Mouse (Mus musculus) subcutaneous adipose tissue, adult 2 months (tissue): ENCODE measurements around the gene Fam129c. TPM values are rescaled to one million over a fixed set of nuclear protein-coding genes. Genes with fewer than 3 reads are reported as not detected.

Experiments
- polyA plus RNA-seq: library from polyadenylated mRNA; depleted of rRNA; stranded (reverse); fragments of >200 nt; gene quantifications from 2 replicates; pipeline ENCODE4 v1.2.3, GENCODE M21; 2012; ENCODE audit warnings: low replicate concordance; rRNA removed

Fam129c gene
- polyA plus RNA-seq: 5.0 and 6.6 TPM in 2 replicates

DNA sequence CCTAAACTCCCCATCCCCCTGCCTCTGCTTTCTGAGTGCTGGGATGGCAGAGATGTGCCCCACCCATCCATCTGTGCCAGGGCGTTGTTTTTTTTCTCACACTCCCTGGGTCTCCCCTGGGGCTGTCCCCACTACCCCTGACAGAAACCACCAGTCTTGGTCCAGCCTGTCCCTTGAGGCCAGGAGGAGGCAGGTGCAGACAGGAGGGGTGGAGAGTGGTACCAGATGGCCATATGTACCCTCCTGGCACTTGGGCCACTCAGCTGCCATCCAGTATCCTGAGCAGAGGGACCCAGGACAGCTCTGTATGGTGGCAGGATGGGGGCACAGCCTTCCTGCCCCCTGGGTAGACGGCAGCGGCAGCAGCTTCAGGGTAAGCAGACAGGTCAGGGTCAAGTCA, at the start of gene Fam129c:
Gene Fam129c, plus strand, starts transcription at position 198 of the 400 bp plus-strand sequence.

DNA sequence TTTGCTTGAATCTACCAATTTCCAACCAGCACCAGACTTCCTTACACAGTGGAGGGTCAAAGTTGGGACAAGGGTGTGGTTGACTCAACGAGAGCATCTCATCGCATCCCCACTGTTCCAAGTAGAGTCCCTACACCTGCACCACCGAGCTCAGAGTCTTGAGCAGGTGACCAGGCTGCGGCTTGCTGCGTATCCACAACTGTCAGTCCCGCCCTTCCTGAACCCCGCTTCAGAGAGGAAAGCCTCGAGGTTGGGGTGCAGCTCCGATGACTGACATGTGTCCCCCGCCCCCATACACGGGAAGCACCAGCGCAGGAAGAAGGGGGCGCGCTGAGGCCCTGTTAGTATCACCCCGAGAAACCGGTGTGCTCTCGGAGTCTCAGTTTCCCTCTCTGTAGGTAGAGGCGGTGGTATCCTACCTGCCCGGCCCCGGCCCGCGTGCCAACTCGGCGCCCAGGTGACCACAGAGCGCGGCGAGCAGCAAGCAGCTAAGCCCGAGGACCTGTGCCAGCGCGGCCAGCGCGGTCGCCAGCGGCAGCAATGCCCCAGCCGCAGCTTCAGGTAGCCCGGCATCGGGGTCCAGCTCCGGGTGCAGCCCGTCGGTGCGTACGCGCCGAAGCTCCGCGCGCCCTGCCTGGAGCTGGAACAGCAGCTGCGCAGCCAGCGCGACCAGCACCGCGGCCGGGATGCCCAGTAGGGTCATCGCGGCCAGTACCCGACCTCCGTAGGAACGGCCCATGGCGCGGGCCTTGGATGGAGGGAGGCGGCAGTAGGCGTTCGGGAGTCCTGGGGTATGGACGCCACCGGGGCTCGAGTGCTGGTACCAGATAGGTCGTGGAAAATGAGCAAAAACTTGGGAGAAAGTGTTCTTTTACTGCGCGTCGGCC, 39.1 kb upstream of the Fam129c start, which contains the start of gene Tmem221:
Gene Tmem221, minus strand, starts transcription at position 801 of the 887 bp plus-strand sequence.

DNA sequence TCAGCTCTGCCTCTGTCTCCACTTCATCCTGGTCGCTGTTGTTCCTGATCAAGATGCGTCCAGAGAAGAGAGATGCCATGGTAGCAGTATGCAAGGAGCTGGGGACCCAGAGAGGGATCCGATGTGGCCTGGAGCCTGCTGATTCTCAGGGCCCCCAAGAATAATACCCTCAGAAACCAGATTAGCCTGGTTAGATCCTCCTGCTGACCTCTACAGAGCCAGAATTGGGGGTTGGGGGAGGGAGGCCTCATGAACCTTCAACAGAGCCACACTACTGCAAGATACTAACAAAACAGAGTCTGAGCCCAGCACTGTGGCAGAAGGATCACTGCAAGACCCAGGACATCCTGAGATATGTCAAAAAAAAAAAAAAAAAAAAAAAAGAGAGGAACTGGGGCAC, 30.9 kb upstream of the Fam129c start, which contains the start of gene Nxnl1:
Gene Nxnl1, minus strand, starts transcription at position 101 of the 400 bp plus-strand sequence.

DNA sequence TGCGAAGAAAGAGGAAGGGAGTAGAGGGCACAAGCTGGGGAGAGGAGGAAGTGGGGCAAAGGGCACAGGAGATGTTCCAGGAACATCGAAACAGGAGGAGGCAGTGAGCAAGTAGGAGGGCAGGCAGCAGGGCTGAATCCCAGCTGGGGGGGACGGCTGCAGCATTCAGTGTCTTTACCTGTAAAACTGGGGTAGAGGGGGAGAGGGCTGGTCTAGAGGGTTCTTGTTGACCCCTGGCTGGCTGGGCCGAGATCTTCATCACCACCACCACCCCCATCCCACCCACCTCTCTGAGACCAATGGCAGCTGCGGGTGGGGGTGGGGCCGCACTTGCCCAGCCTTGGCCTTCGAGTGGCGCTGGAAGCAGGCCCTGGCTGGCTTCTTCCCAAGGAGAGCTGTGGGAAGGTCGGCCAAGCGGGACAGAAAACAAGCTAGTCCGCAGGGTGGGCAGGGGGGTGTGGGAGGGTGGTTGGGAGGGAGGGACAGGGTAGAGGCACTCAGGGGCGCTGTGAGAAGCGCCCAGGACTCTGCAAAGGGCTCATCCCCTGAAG, 29.0 kb upstream of the Fam129c start, which contains the start of gene Slc27a1:
Gene Slc27a1, plus strand, starts transcription at position 496 of the 551 bp plus-strand sequence.

DNA sequence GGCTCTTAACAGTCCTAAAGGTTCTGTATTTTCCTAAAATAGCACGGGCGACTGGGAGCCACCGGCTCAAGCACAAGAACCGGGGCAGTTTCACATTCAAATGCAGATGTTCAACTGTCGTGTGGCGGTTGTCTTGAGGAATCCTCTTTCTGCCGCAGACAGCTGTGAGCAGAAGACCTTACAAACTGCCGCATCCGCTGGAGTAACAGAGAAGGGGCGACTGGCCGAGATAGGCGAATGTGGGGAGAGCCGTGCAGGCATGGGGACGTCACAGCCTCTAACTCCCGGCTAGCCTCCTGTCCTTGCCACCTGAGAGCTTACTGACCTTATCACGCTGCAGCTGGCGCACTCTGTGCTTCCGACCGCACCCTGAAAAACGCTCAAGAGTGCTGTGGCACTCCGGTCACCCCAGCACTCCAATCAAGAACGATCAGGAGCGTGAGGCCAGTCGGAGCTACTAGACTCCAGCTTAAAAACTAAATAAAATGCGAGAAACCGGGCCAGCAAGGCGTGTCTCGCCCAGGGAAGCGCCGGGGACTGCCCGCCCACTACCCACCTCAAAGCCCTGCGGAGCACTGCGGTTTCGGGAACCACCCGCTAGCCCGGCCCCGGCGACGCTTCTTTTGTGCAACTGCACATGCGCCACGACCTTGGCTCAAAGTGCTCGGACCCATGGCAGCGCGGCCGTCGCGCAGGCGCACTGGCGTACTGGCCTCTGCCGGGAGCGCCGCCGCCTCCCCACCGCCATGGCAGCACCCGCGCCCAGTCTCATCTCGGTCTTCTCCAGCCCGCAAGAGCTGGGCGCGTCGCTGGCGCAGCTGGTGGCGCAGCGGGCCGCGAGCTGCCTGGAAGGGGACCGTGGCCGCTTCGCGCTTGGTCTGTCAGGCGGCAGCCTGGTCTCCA, 5.7 kb upstream of the Fam129c start, which contains the start of gene Pgls:
Gene Pgls, plus strand, starts transcription at position 706 of the 903 bp plus-strand sequence.

DNA sequence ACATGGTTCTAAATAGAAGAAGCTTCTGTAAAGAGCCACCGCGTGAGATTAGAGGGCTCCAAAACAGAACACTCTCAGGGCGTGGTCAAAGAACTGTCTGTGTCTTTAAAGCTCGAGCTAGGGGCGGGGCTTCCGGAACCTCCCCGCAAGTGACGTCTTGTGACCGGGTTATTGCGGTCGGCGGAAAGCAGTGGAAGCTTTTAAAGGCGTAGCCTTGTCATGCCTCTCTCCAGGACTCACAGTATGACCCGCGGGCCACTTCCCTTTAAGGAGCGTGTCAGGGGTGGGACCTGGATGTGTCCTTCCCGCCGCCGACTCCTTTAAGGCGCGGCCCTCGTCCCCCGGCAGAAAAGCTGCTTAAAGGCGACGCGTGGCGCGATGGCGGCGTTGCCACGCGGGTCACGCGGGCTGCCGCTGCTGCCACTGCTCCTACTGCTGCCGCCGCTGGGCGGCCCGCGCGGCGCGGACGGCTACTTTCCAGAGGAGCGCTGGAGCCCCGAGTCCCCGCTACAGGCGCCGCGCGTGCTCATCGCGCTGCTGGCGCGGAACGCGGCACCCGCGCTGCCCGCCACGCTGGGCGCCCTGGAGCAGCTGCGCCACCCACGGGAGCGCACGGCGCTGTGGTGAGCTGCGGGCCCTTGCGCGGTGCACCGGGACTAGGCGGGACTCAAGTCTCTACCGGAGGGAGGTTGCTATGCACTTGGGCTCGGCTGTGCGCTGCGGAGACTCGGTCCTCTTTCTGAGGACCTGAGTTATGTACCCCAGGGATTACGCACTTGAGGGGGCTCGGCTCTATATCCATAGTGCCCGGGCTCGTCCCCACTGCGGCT, 13.6 kb downstream of the Fam129c start, which contains the start of gene Colgalt1:
Gene Colgalt1, plus strand, starts transcription at position 177 of the 830 bp plus-strand sequence.

Other genes with a start within 250 kb of the Fam129c start
- gene Use1, start 230.8 kb upstream of the Fam129c start, polyA plus RNA-seq: 105 and 142 TPM in 2 replicates
- gene Ocel1, start 226.3 kb upstream of the Fam129c start, polyA plus RNA-seq: 11.9 and 19.6 TPM in 2 replicates
- 68.1 and 206 TPM in 2 replicates for gene Nr2f6, start 215.7 kb upstream of the Fam129c start, polyA plus RNA-seq
- 56.1 and 192 TPM in 2 replicates for gene Ushbp1, start 201.8 kb upstream of the Fam129c start, polyA plus RNA-seq
- gene Babam1, start 200.8 kb upstream of the Fam129c start, polyA plus RNA-seq: 106 and 146 TPM in 2 replicates
- 0.79 and 10.8 TPM in 2 replicates for gene Ankle1, start 191.6 kb upstream of the Fam129c start, polyA plus RNA-seq
- gene Abhd8, start 134.0 kb upstream of the Fam129c start, polyA plus RNA-seq: 14.1 and 59.1 TPM in 2 replicates
- gene Mrpl34, start 132.7 kb upstream of the Fam129c start, polyA plus RNA-seq: 81.9 and 83.9 TPM in 2 replicates
- gene Dda1, start 128.4 kb upstream of the Fam129c start, polyA plus RNA-seq: 93.2 and 103 TPM in 2 replicates
- gene Ano8, start 111.7 kb upstream of the Fam129c start, polyA plus RNA-seq: 28.7 and 33.8 TPM in 2 replicates
- gene Gtpbp3, start 109.5 kb upstream of the Fam129c start, polyA plus RNA-seq: 22.1 and 42.5 TPM in 2 replicates
- 129 and 167 TPM in 2 replicates for gene Plvap, start 85.9 kb upstream of the Fam129c start, polyA plus RNA-seq
- 0.40 and 0.95 TPM in 2 replicates for gene Ccdc194, start 71.9 kb upstream of the Fam129c start, polyA plus RNA-seq
- gene Bst2, start 60.2 kb upstream of the Fam129c start, polyA plus RNA-seq: 275 and 658 TPM in 2 replicates
- 76.0 and 183 TPM in 2 replicates for gene Mvb12a, start 54.7 kb upstream of the Fam129c start, polyA plus RNA-seq
- 0.99 and 11.3 TPM in 2 replicates for gene Tmem221, start 38.8 kb upstream of the Fam129c start, polyA plus RNA-seq
- gene Nxnl1, start 31.0 kb upstream of the Fam129c start, polyA plus RNA-seq: 0.68 and 2.1 TPM in 2 replicates
- gene Slc27a1, start 28.8 kb upstream of the Fam129c start, polyA plus RNA-seq: 501 and 576 TPM in 2 replicates
- 133 and 189 TPM in 2 replicates for gene Pgls, start 5.5 kb upstream of the Fam129c start, polyA plus RNA-seq
- gene Colgalt1, start 13.3 kb downstream of the Fam129c start, polyA plus RNA-seq: 132 and 266 TPM in 2 replicates
- 1.6 and 2.8 TPM in 2 replicates for gene Unc13a, start 74.1 kb downstream of the Fam129c start, polyA plus RNA-seq
- 29.8 and 48.5 TPM in 2 replicates for gene Jak3, start 78.6 kb downstream of the Fam129c start, polyA plus RNA-seq
- gene Insl3, start 91.6 kb downstream of the Fam129c start, polyA plus RNA-seq: 18.3 and 29.4 TPM in 2 replicates
- 14.0 and 18.7 TPM in 2 replicates for gene B3gnt3, start 104.1 kb downstream of the Fam129c start, polyA plus RNA-seq
- gene Fcho1, start 128.1 kb downstream of the Fam129c start, polyA plus RNA-seq: 2.7 and 10.3 TPM in 2 replicates